Mouse (Mus musculus) heart, embryonic 14.5 days (tissue): Measurements from ENCODE around the gene Rreb1. TPM values are rescaled to one million over a fixed set of nuclear protein-coding genes. Genes with fewer than 3 reads are reported as not detected.

ENCODE experiments used
- ATAC-seq: fragments of 200-750 bp; cut with Nextera tagmentation; 2 replicates; pipeline ENCODE4 v1.8.0; 2017; ENCODE audit warnings: low read depth, moderate TSS enrichment; ENCODE audit not compliant: insufficient number of reproducible peaks, insufficient read depth, low FRiP score
- H3K27ac ChIP-seq, 2 experiments: fragments of 200-500 bp in 1 of 2; fragments of 300-500 bp in 1 of 2; sonication (generic) in 1 of 2; replicated peaks in 1 of 2; 2 replicates each; pipeline ENCODE4 v1.5.1; 2012 to 2014; ENCODE audit warnings: low read depth in 2 of 2, low read length in 2 of 2, control low read depth in 1 of 2, mild to moderate bottlenecking in 1 of 2, mixed read lengths in 1 of 2; ENCODE audit not compliant: control insufficient read depth in 1 of 2, insufficient read depth in 1 of 2
- H3K27me3 ChIP-seq: fragments of 300-500 bp; sonication (generic); 2 replicates; pipeline ENCODE4 v1.6.1; 2014; ENCODE audit warnings: mild to moderate bottlenecking, low read length, control low read depth; ENCODE audit not compliant: control insufficient read depth, insufficient read depth
- H3K36me3 ChIP-seq: fragments of 300-500 bp; sonication (generic); 2 replicates; pipeline ENCODE4 v1.6.1; 2014; ENCODE audit warnings: mild to moderate bottlenecking, control low read depth, low read length, mixed read lengths; ENCODE audit not compliant: control insufficient read depth, insufficient read depth
- H3K4me1 ChIP-seq, 2 experiments: fragments of 200-500 bp in 1 of 2; fragments of 300-500 bp in 1 of 2; sonication (generic) in 1 of 2; 2 replicates each; pipeline ENCODE4 v1.6.1; 2012 to 2014; ENCODE audit warnings: low read length in 2 of 2, control low read depth in 1 of 2, mixed read lengths in 1 of 2; ENCODE audit not compliant: control insufficient read depth in 2 of 2, insufficient read depth in 2 of 2
- H3K4me2 ChIP-seq: fragments of 300-500 bp; sonication (generic); 2 replicates; pipeline ENCODE4 v1.6.1; 2014; ENCODE audit warnings: mild to moderate bottlenecking, low read length
- H3K4me3 ChIP-seq, 2 experiments: fragments of 200-500 bp in 1 of 2; fragments of 300-500 bp in 1 of 2; sonication (generic) in 1 of 2; 2 replicates each; pipeline ENCODE4 v1.5.1; 2012 to 2014; ENCODE audit warnings: low read length in 2 of 2, mild to moderate bottlenecking in 2 of 2, control low read depth in 1 of 2, low read depth in 1 of 2, moderate library complexity in 1 of 2; ENCODE audit not compliant: control insufficient read depth in 1 of 2, insufficient read depth in 1 of 2
- H3K9ac ChIP-seq: fragments of 300-500 bp; sonication (generic); 2 replicates; pipeline ENCODE4 v1.6.1; 2014; ENCODE audit warnings: mild to moderate bottlenecking, low read length
- H3K9me3 ChIP-seq: fragments of 300-500 bp; sonication (generic); 2 replicates; pipeline ENCODE4 v1.6.1; 2016; ENCODE audit warnings: low read length, control low read depth; ENCODE audit not compliant: control insufficient read depth
- WGBS: fragments of 180-500 bp; shearing (Covaris S2); extraction: QIAGEN DNeasy Blood & Tissue Kit; methylation state at CpG from one replicate; pipeline ENCODE4 v1.1.7; 2014; 5-methylcytosine and 5-hydroxymethylcytosine counted together
- polyA plus RNA-seq: library from polyadenylated mRNA; unstranded; fragments of >200 nt; fragmentation: Nextera tagmentation; extraction: Ambion mirVana; gene quantifications from 2 replicates; pipeline ENCODE4 v1.2.1, GENCODE M21; 2014

Rreb1 gene
- polyA plus RNA-seq, 1 experiment from 2014 or later = 17.8 TPM

GRCm38 (mm10) chr13:37837372-37837771 is 59.2 kb downstream of the Rreb1 start:
- ATAC-seq = no peak
- 56% methylated on average over 3 of the region's 3 CpGs for WGBS
- Histone ChIP-seq H3K4me1 (peaks cover 0 to 23% of the 10 kb centered on the region in 2 experiments; a peak in 3 of 4 replicates), H3K4me2 (no peak overlapping the region), H3K27me3 (no peaks in the 10 kb centered on the region), H3K9ac (no peak overlapping the region), H3K36me3 (peaks cover 8% of the 10 kb centered on the region; the same call in 1 of the 2 replicates), H3K9me3 (no peaks in the 10 kb centered on the region), H3K27ac (no peak overlapping the region), H3K4me3 (no peak overlapping the region)

GRCm38 (mm10) chr13:37838260-37839183 is 60.3 kb downstream of the Rreb1 start:
- no peak for ATAC-seq
- H3K4me1 ChIP-seq = peaks cover 0 to 15% of the 10 kb centered on the region in 2 experiments; a peak in 3 of 4 replicates
- H3K27me3 ChIP-seq = no peaks in the 10 kb centered on the region
- H3K27ac ChIP-seq = no peak overlapping the region
- H3K4me2 ChIP-seq = no peak overlapping the region
- no peak overlapping the region for H3K9ac ChIP-seq
- H3K36me3 ChIP-seq = peaks cover 8% of the 10 kb centered on the region; the same call in 1 of the 2 replicates
- H3K9me3 ChIP-seq = no peaks in the 10 kb centered on the region
- WGBS = 86% methylated on average over 18 of the region's 18 CpGs
- no peak overlapping the region for H3K4me3 ChIP-seq

DNA sequence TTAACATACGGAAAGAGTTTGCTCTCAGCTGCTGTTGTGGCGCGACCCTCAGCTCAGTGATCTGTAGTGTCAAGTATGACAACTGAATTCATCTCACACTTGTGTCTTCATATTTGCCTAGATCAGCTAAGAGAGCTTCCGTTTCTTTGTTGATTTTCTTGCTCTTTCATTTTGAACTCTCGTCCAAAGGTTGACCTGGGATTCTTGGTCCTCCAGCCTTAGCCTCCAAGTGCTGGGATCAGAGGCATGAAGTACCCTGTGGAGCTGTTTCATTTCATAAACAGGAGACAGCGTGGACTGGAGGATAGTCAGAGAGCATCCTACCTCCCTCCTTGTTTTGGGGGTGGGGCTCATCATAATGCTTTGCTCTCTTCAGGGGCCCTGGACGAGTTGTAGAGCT is 65.0 kb downstream of the Rreb1 start:
- Histone ChIP-seq H3K9me3 (no peaks in the 10 kb centered on the region), H3K36me3 (peaks cover 8% of the 10 kb centered on the region; the same call in 1 of the 2 replicates), H3K4me3 (no peak overlapping the region), H3K4me1 (peaks cover 8 to 23% of the 10 kb centered on the region in 2 experiments), H3K4me2 (no peak overlapping the region), H3K27me3 (no peaks in the 10 kb centered on the region), H3K27ac (no peak overlapping the region), H3K9ac (no peak overlapping the region)
- 79% methylated on average over 7 of the region's 7 CpGs for WGBS
- ATAC-seq = no peak

DNA sequence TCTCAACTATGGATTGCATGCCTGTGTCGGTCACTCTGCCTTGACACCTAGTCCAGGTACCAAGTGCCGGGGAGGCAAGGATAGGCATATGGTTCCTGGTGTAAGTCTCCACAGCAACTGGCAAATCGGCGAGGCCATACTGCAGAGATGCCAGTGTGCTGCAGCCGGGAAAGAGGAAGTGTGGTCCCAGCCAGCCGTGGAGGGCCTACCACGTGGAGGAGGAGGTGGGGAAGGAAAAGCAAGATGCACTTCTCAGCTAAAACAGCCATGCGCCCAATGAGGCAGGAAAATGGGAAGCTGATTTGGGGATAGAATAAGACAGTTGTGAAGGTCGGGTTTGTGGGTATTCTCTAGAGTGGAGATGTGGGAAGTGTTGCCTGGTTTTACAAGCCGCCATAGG is 65.6 kb downstream of the Rreb1 start:
- H3K9me3 ChIP-seq = no peaks in the 10 kb centered on the region
- no peak overlapping the region for H3K27ac ChIP-seq
- no peak for ATAC-seq
- no peak overlapping the region for H3K4me3 ChIP-seq
- peaks cover 8 to 23% of the 10 kb centered on the region in 2 experiments for H3K4me1 ChIP-seq
- no peaks in the 10 kb centered on the region for H3K27me3 ChIP-seq
- no peak overlapping the region for H3K9ac ChIP-seq
- no peak overlapping the region for H3K4me2 ChIP-seq
- peaks cover 4% of the 10 kb centered on the region; the same call in 1 of the 2 replicates for H3K36me3 ChIP-seq
- 57% methylated on average over 10 of the region's 10 CpGs for WGBS

DNA sequence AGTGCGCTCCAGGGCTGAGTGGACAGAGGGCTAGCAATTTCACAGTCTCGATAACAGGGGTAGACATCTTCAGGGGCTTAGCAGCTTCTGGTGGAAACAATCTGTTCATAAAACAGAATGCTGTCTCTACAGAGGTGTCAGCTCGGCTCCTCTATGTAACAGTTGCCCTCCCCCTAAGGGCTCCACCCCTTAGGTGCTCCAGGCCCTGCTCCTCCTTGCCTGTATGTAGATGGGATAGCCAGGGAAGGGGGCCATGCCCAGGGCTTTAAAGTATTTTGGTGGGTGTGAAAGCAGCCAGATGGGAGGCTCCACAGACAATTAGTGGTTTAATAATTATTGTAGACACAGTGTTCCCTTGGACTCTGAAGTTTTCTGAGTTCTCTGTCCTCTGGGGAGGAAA is 67.0 kb downstream of the Rreb1 start:
- no peak overlapping the region for H3K4me2 ChIP-seq
- peaks cover 8 to 23% of the 10 kb centered on the region in 2 experiments for H3K4me1 ChIP-seq
- H3K36me3 ChIP-seq = no peaks in the 10 kb centered on the region
- H3K9me3 ChIP-seq = no peaks in the 10 kb centered on the region
- no peak overlapping the region for H3K9ac ChIP-seq
- ATAC-seq = no peak
- WGBS = 59% methylated on average over 3 of the region's 3 CpGs
- no peaks in the 10 kb centered on the region for H3K27me3 ChIP-seq
- H3K4me3 ChIP-seq = no peak overlapping the region
- H3K27ac ChIP-seq = no peak overlapping the region; a peak in 1 of 4 replicates

DNA sequence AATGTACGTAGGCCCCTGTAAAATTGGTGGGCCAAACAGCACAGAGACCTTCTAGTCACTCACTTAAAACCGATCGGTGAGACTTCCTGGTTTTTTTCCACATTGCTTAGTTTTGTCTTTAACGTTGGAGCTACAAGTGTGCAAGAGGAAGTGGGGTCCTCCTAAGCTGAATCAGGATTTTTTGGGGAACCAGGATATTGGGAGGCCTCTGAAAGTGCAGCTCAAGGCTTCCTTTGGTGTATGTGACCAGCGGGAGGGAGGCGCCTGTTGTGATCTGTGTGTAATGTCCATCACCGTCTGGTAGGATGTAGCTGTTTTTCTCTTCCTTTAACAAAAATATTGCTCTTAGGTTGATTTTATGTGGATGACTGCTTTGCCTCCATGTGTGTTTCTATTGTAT is 67.4 kb downstream of the Rreb1 start:
- 66% methylated on average over 7 of the region's 7 CpGs for WGBS
- H3K4me2 ChIP-seq = no peak overlapping the region
- no peak overlapping the region for H3K4me3 ChIP-seq
- H3K9me3 ChIP-seq = no peaks in the 10 kb centered on the region
- H3K9ac ChIP-seq = no peak overlapping the region
- no peaks in the 10 kb centered on the region for H3K36me3 ChIP-seq
- no peaks in the 10 kb centered on the region for H3K27me3 ChIP-seq
- peaks cover 8 to 23% of the 10 kb centered on the region in 2 experiments for H3K4me1 ChIP-seq
- no peak for ATAC-seq
- H3K27ac ChIP-seq = no peak overlapping the region; a peak in 1 of 4 replicates

GRCm38 (mm10) chr13:37846507-37846906 is 68.3 kb downstream of the Rreb1 start:
- ATAC-seq = no peak
- Histone ChIP-seq H3K27ac (no peak overlapping the region), H3K9me3 (no peaks in the 10 kb centered on the region), H3K27me3 (no peaks in the 10 kb centered on the region), H3K9ac (no peak overlapping the region), H3K4me2 (no peak overlapping the region), H3K4me1 (peaks cover 8 to 18% of the 10 kb centered on the region in 2 experiments), H3K4me3 (no peak overlapping the region), H3K36me3 (no peaks in the 10 kb centered on the region)
- WGBS = 81% methylated on average over 11 of the region's 11 CpGs
